Mouse (Mus musculus): ENCODE results near the gene Micall2. TPM values are rescaled to one million over a fixed set of nuclear protein-coding genes. Genes with fewer than 3 reads are reported as not detected.
"Not testable (repeated sequence)": the region's sequence is repeated elsewhere in the genome, so short reads cannot be mapped to it uniquely, and the experiment has no call there.

Gene Micall2
- polyA plus RNA-seq, 1 experiment from 2014 or later: 17.1 TPM

- ATAC-seq (replicated peaks; ENCODE audit: low FRiP score); H3K4me2 ChIP-seq; H3K27ac ChIP-seq (ENCODE audit: low read depth, low read length); H3K4me3 ChIP-seq (ENCODE audit: low read depth, low read length); H3K4me1 ChIP-seq (replicated peaks; ENCODE audit: control insufficient read depth, insufficient read depth, low read length); H3K36me3 ChIP-seq (ENCODE audit: control insufficient read depth, insufficient read depth, low read length); H3K27me3 ChIP-seq (replicated peaks; ENCODE audit: control insufficient read depth, insufficient read depth, low read length); DNase-seq (ENCODE audit: low spot score); H3K9me3 ChIP-seq (ENCODE audit: control insufficient read depth, low read length); H3K9ac ChIP-seq (ENCODE audit: low read depth, low read length): not testable (repeated sequence)
- 72% methylated on average over 3 of the region's 3 CpGs for WGBS
Measured at GRCm38 (mm10) chr5:139695876-139696275, 40.3 kb downstream of the Micall2 start.

DNA sequence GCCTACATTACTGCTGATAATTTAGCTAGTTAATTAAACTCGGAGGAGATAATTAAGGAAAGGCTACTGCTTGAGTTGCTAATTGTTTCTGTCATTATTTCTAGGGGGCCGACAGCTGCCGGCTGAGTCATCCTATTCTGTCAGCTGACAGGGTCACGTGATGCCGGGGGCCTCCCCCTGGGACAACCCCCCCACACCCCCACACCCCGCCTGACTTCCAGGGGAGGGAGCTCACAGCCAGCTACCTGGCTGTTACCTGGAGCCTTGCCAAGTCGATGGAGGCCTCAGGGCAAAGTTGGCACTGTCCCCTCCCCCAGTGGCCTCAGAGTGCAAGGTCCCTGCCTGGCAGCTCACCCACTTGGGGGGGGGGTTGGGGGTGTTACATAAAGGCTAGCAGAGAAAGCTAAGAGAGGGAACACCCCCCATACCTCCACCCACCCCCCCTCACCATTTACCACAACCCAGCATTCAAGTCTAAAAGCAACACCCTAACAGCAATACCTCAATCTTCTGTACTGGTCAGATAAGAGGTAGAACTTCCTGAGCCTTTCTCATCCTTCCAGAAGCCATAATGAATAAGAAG is 41.1 kb downstream of the Micall2 start:
- WGBS: 18% methylated on average over 7 of the region's 7 CpGs

DNA sequence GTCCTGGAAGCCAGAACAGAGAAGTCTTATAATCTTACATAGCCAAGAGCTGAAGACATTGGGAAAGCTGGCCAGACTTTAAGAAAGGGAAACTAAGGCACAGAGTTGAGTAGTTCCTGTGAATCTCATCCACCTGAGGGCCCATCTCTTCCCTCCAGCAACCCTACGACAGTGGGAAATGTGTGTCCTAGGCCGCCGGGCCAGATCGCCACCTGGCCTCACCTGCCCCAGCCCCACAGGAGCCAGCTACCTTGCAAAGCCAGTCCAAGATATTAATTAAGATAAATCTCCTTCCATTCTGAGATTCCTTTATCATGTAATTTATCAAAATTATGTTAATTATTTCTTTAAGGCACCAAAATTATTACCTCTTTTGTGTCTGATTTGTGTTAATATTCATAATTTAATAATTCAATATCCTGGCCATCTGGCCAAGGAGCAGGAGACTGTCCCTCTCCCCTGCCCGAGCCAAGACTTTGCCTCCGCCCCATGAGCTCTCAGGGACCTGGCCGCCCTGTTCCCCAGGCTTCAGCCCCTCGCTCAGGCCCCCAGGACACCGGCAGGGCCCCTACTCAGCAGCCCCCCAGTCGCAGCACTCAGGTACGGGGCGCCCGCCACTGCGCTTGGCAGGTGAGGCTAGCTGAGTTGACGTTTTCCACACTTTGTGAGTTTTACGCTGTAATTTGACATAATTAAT is 41.7 kb downstream of the Micall2 start:
- no peaks in the 10 kb centered on the region for H3K36me3 ChIP-seq (ENCODE audit: control insufficient read depth, insufficient read depth, low read length)
- no peak overlapping the region for H3K9ac ChIP-seq (ENCODE audit: low read depth, low read length)
- H3K27me3 ChIP-seq (replicated peaks; ENCODE audit: control insufficient read depth, insufficient read depth, low read length): no peaks in the 10 kb centered on the region
- H3K4me3 ChIP-seq (ENCODE audit: low read depth, low read length): no peak overlapping the region
- H3K27ac ChIP-seq (ENCODE audit: low read depth, low read length): no peak overlapping the region
- no peak for DNase-seq (ENCODE audit: low spot score)
- H3K9me3 ChIP-seq (ENCODE audit: control insufficient read depth, low read length): peaks cover 3% of the 10 kb centered on the region; the same call in 1 of the 2 replicates
- 0 out of 2 replicates have a peak, but pooled peaks cover 7% of the 10 kb centered on the region for H3K4me1 ChIP-seq (replicated peaks; ENCODE audit: control insufficient read depth, insufficient read depth, low read length)
- H3K4me2 ChIP-seq: peak overlapping the region; percentile 40
- ATAC-seq (replicated peaks; ENCODE audit: low FRiP score): no peak
- 54% methylated on average over 16 of the region's 16 CpGs for WGBS

More for the DNA sequence above, 41.1 kb downstream of the Micall2 start:
- no peak for DNase-seq (ENCODE audit: low spot score)
- Histone ChIP-seq H3K36me3 (ENCODE audit: control insufficient read depth, insufficient read depth, low read length) (no peaks in the 10 kb centered on the region), H3K4me3 (ENCODE audit: low read depth, low read length) (no peak overlapping the region), H3K27ac (ENCODE audit: low read depth, low read length) (no peak overlapping the region), H3K9me3 (ENCODE audit: control insufficient read depth, low read length) (peaks cover 3% of the 10 kb centered on the region; the same call in 1 of the 2 replicates), H3K27me3 (replicated peaks; ENCODE audit: control insufficient read depth, insufficient read depth, low read length) (no peaks in the 10 kb centered on the region), H3K9ac (ENCODE audit: low read depth, low read length) (no peak overlapping the region), H3K4me1 (replicated peaks; ENCODE audit: control insufficient read depth, insufficient read depth, low read length) (0 out of 2 replicates have a peak, but pooled peaks cover 7% of the 10 kb centered on the region), H3K4me2 (peak overlapping the region; percentile 40)
- no peak; the same call in 1 of the 2 replicates for ATAC-seq (replicated peaks; ENCODE audit: low FRiP score)

- Histone ChIP-seq H3K4me3 (ENCODE audit: low read depth, low read length) (no peak overlapping the region), H3K4me1 (replicated peaks; ENCODE audit: control insufficient read depth, insufficient read depth, low read length) (peaks cover 19% of the 10 kb centered on the region), H3K4me2 (no peak overlapping the region), H3K36me3 (ENCODE audit: control insufficient read depth, insufficient read depth, low read length) (no peaks in the 10 kb centered on the region), H3K9me3 (ENCODE audit: control insufficient read depth, low read length) (no peaks in the 10 kb centered on the region), H3K9ac (ENCODE audit: low read depth, low read length) (no peak overlapping the region), H3K27me3 (replicated peaks; ENCODE audit: control insufficient read depth, insufficient read depth, low read length) (peaks cover 4% of the 10 kb centered on the region), H3K27ac (ENCODE audit: low read depth, low read length) (no peak overlapping the region)
- ATAC-seq (replicated peaks; ENCODE audit: low FRiP score) (no peak), DNase-seq (ENCODE audit: low spot score) (no peak)
- WGBS: 66% methylated on average over 9 of the region's 9 CpGs
Measured at GRCm38 (mm10) chr5:139690791-139691190, 45.3 kb downstream of the Micall2 start.

GRCm38 (mm10) chr5:139688356-139688755 is 47.8 kb downstream of the Micall2 start:
- Histone ChIP-seq H3K9ac (ENCODE audit: low read depth, low read length) (no peak overlapping the region), H3K9me3 (ENCODE audit: control insufficient read depth, low read length) (no peaks in the 10 kb centered on the region), H3K27me3 (replicated peaks; ENCODE audit: control insufficient read depth, insufficient read depth, low read length) (peaks cover 18% of the 10 kb centered on the region), H3K4me2 (no peak overlapping the region), H3K4me3 (ENCODE audit: low read depth, low read length) (no peak overlapping the region), H3K27ac (ENCODE audit: low read depth, low read length) (no peak overlapping the region), H3K36me3 (ENCODE audit: control insufficient read depth, insufficient read depth, low read length) (no peaks in the 10 kb centered on the region), H3K4me1 (replicated peaks; ENCODE audit: control insufficient read depth, insufficient read depth, low read length) (peaks cover 12% of the 10 kb centered on the region)
- ATAC-seq (replicated peaks; ENCODE audit: low FRiP score): no peak
- DNase-seq (ENCODE audit: low spot score): no peak
- WGBS: 76% methylated on average over 12 of the region's 12 CpGs

- WGBS: 8% methylated on average over 13 of the region's 13 CpGs
- H3K27ac ChIP-seq (ENCODE audit: low read depth, low read length): no peak overlapping the region
- peak; percentile 35 for ATAC-seq (replicated peaks; ENCODE audit: low FRiP score)
- peaks cover 25% of the 10 kb centered on the region for H3K27me3 ChIP-seq (replicated peaks; ENCODE audit: control insufficient read depth, insufficient read depth, low read length)
- H3K9me3 ChIP-seq (ENCODE audit: control insufficient read depth, low read length): no peaks in the 10 kb centered on the region
- no peak overlapping the region for H3K4me3 ChIP-seq (ENCODE audit: low read depth, low read length)
- H3K36me3 ChIP-seq (ENCODE audit: control insufficient read depth, insufficient read depth, low read length): no peaks in the 10 kb centered on the region
- peaks cover 12% of the 10 kb centered on the region for H3K4me1 ChIP-seq (replicated peaks; ENCODE audit: control insufficient read depth, insufficient read depth, low read length)
- no peak overlapping the region for H3K9ac ChIP-seq (ENCODE audit: low read depth, low read length)
- DNase-seq (ENCODE audit: low spot score): peak; percentile 64
- 0 out of 2 replicates have a peak overlapping the region, but pooled peaks have one; percentile 25 for H3K4me2 ChIP-seq
Measured at GRCm38 (mm10) chr5:139687646-139688045, 48.5 kb downstream of the Micall2 start.

DNA sequence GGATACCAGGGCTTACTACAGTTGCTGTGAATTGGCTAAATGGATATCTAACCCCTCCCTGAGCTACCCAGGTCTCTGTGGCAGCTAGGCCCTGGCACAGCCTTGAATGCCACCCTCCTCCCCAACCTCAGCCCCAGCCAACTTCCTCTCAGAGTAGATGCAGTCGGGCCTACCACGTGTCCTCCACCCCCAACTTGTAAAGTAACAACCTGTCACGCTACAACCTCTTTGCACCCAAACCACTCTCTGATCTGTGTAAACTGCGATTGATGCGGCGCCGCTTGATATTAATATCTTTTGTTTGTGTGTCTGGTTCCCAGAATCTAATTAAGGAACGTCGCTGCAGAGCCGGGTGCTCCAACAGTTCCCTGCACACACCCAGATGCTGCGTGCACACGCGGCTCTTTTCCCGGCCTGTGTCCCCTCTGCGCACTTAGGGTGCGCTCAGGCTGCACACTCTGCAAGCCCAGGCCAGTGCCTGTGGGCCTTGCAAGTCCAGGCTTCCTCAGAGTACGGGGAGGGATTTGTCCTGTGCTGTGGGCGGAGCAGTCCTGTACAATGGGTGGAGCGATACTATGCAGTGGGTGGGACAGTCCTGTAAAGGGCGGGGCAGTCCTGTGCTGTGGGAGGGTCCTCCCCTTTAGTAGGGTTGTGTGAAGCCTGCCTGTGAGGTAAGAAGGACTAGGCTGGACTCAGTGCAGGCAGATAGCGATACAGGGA is 49.4 kb downstream of the Micall2 start:
- ATAC-seq (replicated peaks; ENCODE audit: low FRiP score) (peak; percentile 92), DNase-seq (ENCODE audit: low spot score) (peak; percentile 73)
- H3K4me1 ChIP-seq (replicated peaks; ENCODE audit: control insufficient read depth, insufficient read depth, low read length): peaks cover 12% of the 10 kb centered on the region
- peaks cover 34% of the 10 kb centered on the region for H3K27me3 ChIP-seq (replicated peaks; ENCODE audit: control insufficient read depth, insufficient read depth, low read length)
- no peaks in the 10 kb centered on the region for H3K9me3 ChIP-seq (ENCODE audit: control insufficient read depth, low read length)
- H3K9ac ChIP-seq (ENCODE audit: low read depth, low read length): no peak overlapping the region
- H3K36me3 ChIP-seq (ENCODE audit: control insufficient read depth, insufficient read depth, low read length): no peaks in the 10 kb centered on the region
- H3K4me3 ChIP-seq (ENCODE audit: low read depth, low read length): no peak overlapping the region
- H3K27ac ChIP-seq (ENCODE audit: low read depth, low read length): no peak overlapping the region
- 32% methylated on average over 21 of the region's 21 CpGs for WGBS
- H3K4me2 ChIP-seq: peak overlapping the region; percentile 35; the same call in 1 of the 2 replicates

DNA sequence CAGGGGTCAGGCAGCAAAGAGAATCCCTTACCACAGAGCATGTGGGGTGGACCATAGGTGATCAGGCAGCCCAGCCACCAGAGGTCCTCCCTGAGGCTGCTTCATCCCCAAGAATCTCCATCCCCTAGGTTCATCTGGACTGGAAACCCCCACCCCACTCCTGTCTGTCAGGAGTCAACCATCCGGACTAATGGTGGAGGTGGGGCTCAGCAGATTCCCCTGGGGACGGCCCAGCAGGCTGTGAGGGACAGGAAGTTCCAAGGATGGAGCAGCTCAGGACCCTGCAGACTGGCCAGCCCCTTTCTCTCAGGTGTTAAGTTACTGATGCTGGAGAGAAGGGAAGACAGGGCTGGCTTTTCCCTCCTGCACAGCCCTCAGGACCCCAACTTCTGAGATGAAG is 52.9 kb downstream of the Micall2 start:
- H3K36me3 ChIP-seq (ENCODE audit: control insufficient read depth, insufficient read depth, low read length): no peaks in the 10 kb centered on the region
- H3K9ac ChIP-seq (ENCODE audit: low read depth, low read length): no peak overlapping the region
- no peak overlapping the region for H3K4me3 ChIP-seq (ENCODE audit: low read depth, low read length)
- H3K4me2 ChIP-seq: no peak overlapping the region
- H3K9me3 ChIP-seq (ENCODE audit: control insufficient read depth, low read length): no peaks in the 10 kb centered on the region
- no peak overlapping the region for H3K27ac ChIP-seq (ENCODE audit: low read depth, low read length)
- DNase-seq (ENCODE audit: low spot score): no peak
- WGBS: 3% methylated on average over 2 of the region's 2 CpGs
- peaks cover 49% of the 10 kb centered on the region for H3K27me3 ChIP-seq (replicated peaks; ENCODE audit: control insufficient read depth, insufficient read depth, low read length)
- no peak for ATAC-seq (replicated peaks; ENCODE audit: low FRiP score)
- peaks cover 12% of the 10 kb centered on the region for H3K4me1 ChIP-seq (replicated peaks; ENCODE audit: control insufficient read depth, insufficient read depth, low read length)

Measured in liver, embryonic 11.5 days (tissue).